Mouse (Mus musculus): ENCODE results near the gene Fam43b.

Fam43b gene

DNA sequence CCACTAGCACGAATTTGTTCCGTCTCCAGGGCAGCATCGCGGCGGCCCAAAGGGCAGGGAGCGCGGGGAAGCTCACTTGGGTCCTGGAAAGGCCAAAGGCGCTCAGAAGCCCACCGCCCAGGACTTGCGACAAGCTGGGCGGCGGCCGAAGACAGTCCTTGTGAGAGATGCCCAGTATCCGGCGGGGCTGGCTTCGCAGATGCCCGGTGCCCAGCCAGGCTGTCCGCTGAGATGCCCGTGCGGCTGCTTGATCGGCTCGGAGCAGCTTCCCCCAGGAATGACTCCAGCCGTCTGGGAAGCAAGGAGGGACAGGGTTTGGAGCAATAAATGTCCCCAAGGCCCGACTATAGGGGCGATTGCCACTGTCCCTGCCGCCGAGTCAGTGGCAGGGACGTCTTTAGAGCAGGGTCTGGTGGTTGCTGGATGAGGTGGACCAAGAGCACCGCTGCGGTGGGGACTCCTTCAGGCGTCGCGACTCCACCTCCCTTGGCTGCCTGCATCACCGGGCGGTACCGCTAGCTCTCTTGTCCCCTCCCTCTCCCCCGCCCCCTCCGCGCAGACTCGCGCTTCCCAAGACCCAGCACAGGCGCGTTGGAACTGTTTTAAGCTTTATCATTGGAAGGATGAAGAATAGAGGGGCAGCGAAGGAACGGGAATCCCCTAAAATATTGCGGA, at the start of gene Fam43b:
Fam43b (minus strand) TSS at position 558 of the 675 bp plus-strand sequence.
- in situ Hi-C loops (cut with MboI; ENCODE audit: low sequenced_read_pairs) = no loop called here

DNA sequence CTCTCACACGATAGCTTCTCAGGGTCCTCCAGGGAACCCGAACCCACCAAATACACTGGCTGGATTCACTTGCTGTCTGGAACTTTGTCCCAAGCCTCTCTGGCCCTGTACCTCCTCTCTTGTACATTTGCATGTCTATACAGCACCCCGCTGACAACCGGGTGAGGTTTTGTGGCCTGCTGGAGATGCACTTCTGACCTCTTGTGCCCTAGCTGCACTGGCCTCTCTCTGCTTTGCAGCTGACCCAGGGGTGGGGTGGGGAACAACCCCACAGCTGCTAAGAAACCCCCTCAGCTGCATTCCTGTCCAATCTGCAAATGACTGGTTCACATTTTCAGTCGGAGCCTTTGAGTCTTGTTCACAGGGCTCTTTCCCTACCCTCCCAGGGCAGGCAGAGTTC, 48.6 kb upstream of the Fam43b start:
- in situ Hi-C loops (cut with MboI; ENCODE audit: low sequenced_read_pairs) = loop anchor here (10.0 kb wide), 2 partner anchors 110 to 260 kb away; no protein-coding TSS in a partner anchor

DNA sequence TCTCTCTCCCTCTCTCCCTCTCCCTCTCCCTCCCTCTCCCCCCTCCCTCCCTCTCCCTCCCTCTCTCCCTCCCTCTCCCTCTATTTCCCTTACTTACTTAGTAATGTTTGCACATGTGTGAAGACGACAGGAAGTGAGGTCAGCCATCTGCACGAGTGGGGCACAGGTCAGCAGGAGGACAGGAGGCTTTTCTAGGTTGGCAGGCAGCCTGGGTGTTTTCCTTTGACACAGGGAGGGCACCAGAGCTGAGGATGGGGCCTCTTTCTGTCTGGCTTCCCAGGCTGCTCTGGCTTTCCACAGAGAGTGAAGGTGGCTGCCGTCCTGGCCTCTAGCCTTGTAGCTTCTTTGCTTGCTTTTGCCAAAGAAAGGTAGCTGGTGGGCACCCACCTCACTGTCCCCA, 43.7 kb upstream of the Fam43b start:
- in situ Hi-C loops (cut with MboI; ENCODE audit: low sequenced_read_pairs) = loop anchor here (10.0 kb wide), 2 partner anchors 115 to 265 kb away; no protein-coding TSS in a partner anchor

DNA sequence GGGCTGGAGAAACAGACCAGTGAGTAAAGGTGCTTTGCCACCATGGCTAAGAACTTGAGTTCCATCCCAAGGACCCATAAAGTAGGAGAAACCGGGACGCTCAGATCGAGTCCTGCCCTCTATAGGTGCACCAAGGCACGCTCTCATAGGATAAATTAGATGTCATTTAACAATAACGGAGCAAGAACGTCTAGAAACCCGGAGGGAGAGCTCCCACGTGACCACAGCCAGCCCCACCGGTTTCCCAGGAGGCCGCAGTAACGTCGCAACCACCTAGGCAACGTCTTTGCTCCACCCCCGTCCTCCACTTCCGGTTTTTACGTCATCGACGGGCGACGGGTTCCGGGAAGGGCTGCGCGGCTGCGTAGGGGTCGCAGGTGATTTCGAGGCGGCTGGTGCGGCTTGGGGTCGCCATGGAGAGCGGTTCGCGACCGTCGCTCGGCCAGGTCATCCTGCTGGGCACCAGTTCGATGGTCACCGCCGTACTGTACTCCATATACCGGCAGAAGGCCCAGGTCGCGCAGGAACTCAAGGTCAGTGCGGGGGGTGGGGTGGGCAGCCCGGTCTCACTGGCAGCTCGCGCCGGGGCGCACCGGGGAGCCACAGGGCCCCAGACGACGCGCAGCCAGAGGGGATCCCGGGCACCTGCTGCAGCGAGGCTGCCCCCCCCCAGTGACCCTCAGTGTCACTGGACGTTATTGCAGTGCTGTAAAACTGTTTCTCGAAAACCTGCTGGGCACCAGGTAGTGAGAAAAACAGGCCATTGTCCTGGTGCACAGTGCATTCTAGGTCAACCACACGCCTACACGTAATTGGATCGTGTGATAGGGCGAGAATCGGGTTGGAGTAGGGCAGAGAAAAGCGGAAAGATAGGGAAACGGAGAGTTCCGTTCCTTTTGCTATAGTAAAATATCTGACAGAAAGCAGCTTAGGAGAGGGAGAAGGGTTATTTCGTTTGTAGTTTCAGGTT, 38.3 kb upstream of the Fam43b start, which contains the start of gene Mul1:
Mul1 (plus strand) TSS at position 325 of the 970 bp plus-strand sequence.
- in situ Hi-C loops (cut with MboI; ENCODE audit: low sequenced_read_pairs) = no loop called here

DNA sequence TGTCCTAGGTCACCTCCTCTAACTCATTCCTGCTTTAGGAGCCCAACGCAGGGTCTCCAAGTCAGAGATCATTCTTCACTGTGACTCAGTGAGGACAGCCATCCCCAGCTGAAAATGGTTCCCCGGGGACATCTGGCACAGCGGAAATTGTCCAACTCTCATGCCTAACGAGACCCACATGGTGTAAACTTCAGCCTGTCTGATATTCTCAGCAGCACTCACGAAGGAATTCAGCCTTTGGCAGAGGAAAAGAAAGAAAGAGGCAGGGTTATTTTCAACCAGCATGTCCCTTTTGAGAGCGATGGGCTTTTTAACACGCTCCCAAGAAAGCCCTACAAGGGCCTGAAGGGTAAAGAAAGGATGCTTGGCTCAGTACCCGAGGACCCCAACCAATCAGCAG, 35.0 kb upstream of the Fam43b start:
- in situ Hi-C loops (cut with MboI; ENCODE audit: low sequenced_read_pairs) = no loop called here

DNA sequence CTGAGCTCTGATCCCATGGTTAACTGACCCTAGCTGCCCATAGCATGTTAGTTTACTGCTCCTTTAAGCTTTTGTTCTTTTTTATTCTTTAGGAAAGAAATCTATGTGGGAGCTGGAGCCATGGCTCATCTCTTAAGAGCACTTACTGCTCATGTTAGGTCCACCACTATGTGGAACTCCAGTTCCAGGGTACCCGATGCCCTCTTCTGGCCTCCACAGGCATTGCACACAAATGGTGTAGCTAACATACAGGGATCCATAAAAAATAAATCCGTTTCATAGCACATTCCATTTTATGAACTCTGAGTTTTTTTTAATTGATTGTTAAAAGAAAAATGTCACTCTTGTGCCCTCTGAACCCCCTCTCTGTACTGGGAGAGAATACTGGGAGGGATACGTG, 33.5 kb upstream of the Fam43b start:
- in situ Hi-C loops (cut with MboI; ENCODE audit: low sequenced_read_pairs) = loop anchor here (5.0 kb wide), 1 partner anchor 107 kb away; no protein-coding TSS in a partner anchor

DNA sequence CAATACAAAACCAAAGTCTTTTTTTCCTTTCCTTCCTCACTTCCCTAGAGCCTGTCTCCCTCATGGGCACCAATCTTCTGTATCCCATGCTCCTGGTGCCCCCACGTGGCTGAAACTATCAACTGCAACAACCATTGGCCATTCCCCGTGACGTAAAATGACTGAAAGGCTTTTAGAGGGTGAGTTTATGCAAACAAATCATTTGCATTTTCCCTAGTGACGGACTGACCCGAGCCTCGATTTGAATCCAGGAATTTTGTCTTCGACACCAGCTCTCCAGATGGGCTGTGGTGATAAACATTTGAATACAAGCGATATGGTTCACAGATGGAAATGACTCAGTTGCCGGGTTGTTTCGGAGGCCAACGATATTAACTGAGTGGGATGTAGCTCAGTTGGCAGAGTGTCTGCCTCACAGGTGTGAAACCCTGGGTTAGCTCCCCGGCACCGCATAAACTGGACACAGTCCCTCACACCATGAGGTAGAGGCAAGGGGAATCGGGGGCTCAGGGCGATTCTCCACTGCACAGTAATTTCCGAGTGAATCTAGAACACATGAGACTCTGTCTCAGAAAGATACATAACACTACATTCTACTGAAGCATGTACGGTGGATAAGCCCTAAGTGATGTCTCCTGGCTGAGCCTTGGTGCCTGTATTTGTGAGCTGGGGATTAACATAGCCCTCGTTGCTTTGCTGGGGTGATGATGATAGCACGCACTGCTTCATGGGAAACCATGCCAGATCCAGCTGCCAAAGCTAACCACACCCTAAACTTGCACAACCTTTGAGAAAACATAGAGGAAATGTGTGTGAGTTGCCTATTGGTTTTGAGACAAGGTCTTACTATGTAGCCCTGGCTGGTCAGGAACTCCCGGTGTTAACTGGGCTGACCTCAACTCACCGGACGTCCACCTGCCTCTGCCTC, 30.7 kb upstream of the Fam43b start:
- in situ Hi-C loops (cut with MboI; ENCODE audit: low sequenced_read_pairs) = loop anchor here (5.0 kb wide), 1 partner anchor 105 kb away; no protein-coding TSS in a partner anchor

DNA sequence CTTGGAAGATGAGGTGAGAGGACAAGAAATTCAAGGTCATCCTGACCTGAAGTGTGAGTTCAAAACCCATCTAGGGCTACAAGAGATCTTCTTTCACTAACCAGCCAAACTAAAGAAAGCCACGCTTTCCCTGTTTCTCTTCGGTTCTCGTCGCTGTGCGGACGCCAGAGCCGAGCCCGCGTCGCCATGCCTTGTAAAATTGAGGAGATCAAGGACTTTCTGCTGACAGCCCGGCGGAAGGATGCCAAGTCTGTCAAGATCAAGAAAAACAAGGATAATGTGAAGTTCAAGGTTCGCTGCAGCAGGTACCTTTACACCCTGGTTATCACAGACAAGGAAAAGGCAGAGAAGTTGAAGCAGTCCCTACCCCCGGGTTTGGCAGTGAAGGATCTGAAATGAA, 29.3 kb upstream of the Fam43b start:
- in situ Hi-C loops (cut with MboI; ENCODE audit: low sequenced_read_pairs) = loop anchor here (5.0 kb wide), 1 partner anchor 103 kb away; no protein-coding TSS in a partner anchor

DNA sequence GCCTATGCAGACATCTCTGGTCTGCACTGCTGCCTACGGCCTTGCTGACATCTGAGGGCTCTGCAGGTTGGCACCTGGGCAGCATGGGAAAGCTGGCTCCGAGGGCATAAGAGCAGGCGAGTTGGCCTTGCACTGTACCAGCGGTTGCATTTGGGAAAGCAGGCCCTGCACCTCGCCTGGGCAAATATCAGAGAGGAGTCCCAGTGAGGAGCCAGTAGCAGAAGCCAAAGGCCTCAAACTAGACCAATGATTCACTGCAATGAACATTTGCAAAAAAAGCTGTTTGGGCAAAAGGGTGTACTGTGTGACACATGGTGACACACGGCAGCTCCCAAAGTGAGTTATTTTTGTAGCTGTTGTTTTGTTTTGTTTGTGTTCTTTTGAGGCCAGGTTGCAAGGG, 28.7 kb upstream of the Fam43b start:
- in situ Hi-C loops (cut with MboI; ENCODE audit: low sequenced_read_pairs) = loop anchor here (5.0 kb wide), 1 partner anchor 103 kb away; no protein-coding TSS in a partner anchor

DNA sequence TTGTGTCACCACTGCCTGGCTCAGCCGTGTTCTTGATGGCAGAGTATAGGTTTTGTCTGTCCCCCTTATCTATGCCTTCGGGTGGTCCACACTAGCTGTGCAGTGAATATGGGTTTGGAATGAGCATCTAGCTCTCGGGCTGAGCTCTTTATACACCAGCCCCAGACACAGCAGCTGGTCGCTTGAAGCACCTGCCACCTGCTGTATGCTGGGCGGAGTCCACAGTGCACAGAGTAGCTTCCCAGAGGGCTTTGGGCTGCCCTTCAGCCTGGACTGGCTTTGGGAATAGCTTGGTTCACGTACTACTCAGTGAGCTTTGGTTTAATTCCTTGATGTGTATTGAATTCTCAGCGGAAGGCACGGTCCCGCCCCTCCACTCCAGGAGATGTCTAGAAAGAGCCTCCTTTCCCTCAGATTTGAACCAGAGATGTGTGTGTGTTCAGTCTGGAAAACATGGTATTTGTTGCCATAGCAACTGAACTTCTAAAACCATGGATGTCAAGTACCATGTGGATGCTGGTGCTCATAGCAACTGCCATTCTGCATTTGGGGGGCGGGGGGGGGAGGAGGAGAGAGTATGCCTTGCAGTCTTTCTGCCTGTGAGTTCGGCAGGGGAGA, 22.1 kb upstream of the Fam43b start:
- in situ Hi-C loops (cut with MboI; ENCODE audit: low sequenced_read_pairs) = no loop called here

DNA sequence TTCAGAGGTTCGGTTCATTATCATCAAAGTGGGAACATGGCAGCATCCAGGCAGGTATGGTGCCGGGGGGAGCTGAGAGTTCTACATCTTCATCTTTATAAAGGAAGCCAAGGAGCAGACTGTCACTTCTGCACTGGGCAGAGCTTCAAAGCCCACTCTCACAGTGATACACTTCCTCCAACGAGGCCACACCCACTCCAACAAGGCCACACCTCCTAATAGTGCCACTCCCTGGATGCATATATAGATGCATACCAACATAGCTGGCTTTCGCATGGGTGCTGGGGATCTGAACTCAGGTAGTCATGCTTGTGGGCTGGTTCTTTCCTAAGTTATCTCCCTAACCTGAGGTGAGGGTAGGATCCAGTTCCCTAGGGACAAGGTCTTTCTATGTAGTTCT, 21.6 kb upstream of the Fam43b start:
- in situ Hi-C loops (cut with MboI; ENCODE audit: low sequenced_read_pairs) = no loop called here

DNA sequence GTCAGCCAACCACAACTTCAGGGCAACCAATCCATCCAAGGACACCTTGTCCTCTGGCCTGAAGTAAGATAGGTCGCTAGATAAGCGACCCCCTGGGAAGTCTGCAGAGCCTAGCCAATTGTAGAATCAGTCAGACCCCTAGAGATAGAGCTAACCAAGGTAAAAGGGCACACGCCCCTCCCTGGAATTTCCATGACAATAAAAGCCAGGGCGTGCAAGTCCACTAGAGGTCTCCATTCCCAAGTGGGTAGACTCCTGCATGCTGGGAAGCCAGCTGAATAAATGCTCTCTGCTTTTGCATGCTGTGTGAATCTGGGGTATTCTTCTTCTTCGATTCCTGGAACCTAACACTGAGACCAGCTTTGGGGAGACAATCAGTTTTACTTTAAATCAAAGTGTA, 20.1 kb upstream of the Fam43b start:
- in situ Hi-C loops (cut with MboI; ENCODE audit: low sequenced_read_pairs) = no loop called here

DNA sequence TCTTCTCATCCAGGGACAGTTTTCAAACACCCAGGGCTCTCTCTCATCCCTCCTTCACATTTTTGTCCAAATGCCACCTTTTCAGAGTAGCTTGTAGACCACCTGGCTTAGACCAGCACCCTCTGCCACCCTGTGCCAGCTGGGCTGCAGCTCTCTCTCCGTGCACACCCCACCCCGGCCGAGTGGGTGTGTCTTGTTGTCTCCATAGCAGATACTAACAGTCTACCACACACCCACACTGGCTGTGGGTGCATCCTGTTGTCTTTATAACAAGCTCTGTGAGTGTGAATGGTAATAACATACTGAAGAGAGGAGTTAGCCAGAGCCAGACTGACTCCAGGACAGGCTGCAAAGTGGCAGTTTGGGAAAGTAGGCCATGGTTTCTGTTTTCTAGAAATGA, 19.7 kb upstream of the Fam43b start:
- in situ Hi-C loops (cut with MboI; ENCODE audit: low sequenced_read_pairs) = no loop called here

DNA sequence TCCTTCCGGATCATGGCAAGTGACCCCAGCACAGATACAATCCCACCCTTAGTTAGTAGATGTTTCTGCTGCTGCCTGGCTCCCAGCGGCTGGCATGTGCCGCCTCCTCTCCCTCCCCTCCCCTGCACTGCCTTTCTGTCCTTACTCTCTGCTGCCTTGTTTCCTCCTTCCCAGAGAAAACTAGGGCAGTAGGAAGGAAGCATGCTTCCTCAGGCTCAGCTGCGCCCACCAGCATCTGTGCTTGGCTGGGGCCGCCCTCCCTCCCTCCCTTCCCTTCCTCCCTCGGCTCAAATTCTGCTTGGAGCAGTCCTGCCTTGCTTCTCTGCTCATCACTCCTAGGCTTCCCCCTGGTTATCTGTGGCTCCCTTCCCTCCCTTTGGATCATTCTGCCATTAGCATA, 18.4 kb upstream of the Fam43b start:
- in situ Hi-C loops (cut with MboI; ENCODE audit: low sequenced_read_pairs) = no loop called here

DNA sequence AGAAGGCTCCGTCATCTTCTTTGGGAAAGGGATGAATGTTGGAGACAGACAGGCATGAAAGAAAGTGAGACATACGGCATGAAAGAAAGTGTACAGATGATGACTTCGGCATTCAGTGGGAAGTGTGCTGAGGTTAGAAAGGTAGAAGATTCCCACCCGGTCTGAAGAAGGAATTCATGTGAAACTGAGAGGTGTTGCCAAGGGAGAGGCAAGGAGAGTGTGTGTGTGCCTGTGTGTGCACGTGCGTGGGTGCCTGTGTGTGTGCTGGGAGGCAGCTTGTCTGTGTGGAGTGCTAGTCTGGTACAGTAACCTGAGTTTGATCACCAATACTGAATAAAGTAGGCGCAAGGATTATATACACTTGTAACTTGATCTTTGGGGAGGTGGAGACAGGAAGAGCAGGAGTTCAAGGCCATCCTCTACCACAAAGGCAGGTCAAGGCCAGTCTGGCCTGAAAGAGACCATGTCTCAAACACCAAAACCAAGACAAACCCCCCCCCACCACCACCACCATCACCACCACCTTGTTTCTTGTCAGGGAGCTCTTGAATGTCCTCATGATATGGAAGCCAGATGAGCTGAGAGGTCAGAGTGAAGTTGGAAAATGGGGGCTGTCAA, 15.3 kb upstream of the Fam43b start:
- in situ Hi-C loops (cut with MboI; ENCODE audit: low sequenced_read_pairs) = no loop called here

DNA sequence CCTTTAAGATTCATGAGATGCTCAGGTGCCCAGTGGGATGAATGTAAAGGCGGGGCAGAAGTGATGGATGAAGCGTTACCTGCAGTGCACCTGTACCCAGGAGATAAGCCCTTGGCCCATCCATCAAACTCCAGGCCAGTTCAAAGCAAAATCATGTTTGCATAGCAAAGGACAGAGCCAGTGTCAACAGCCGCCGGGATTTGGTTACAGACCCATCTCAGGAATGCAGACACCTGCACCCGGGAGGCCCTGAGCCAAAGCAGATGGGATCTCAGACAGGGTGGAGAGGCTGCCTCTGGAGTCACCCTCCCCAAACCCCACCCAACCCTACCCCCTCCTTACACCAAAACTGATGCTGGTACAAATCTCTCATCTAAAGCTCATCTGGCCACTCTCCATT, 14.7 kb upstream of the Fam43b start:
- in situ Hi-C loops (cut with MboI; ENCODE audit: low sequenced_read_pairs) = no loop called here

DNA sequence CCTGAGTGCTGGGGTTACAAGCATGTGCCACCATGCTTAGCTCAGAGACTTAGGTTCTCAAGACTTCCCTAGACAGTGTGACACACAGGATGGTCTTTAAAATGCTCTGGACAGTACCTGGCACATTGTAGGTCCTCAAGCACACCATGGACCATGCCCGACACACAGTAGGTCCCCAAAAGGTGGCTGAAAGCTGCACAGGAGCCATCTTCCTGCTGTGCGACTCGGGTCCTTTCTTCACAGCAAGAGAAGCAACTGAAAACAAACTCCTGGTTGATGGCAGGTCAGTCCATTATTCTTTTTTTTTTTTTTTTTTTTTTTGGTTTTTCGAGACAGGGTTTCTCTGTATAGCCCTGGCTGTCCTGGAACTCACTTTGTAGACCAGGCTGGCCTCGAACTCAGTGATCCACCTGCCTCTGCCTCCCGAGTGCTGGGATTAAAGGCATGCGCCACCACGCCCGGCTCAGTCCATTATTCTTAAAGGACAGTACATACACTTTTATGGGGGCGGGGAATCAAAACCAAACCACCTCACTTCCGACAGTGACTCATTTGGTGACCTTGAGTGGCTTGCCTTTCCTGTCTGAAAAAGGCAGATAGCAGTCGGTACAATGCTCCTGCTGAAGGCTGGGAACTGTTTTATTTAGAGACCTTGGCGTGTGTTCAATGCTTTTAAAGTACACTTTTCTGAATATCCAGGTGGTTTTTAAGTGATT, 11.3 kb upstream of the Fam43b start:
- in situ Hi-C loops (cut with MboI; ENCODE audit: low sequenced_read_pairs) = no loop called here

DNA sequence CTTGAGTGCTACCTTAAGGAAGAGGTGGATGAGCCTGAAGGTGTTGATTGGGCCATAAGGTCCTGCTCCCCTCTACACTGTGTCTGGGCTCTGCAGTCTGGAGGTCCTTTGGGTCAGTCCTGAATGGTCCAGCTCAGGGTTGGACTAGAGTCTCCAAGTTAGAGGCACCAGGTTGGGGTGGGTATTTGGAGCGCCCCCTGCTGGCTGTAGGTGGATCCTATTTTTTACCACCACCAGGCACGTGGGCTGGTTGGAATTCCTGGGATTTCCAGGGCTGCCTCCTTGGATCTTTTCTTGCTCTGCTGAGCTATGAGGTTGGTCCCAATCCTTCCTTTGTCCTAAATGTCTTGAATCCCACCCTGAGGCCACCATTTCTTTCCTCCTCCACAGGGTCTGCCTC, 8.5 kb upstream of the Fam43b start:
- in situ Hi-C loops (cut with MboI; ENCODE audit: low sequenced_read_pairs) = no loop called here

DNA sequence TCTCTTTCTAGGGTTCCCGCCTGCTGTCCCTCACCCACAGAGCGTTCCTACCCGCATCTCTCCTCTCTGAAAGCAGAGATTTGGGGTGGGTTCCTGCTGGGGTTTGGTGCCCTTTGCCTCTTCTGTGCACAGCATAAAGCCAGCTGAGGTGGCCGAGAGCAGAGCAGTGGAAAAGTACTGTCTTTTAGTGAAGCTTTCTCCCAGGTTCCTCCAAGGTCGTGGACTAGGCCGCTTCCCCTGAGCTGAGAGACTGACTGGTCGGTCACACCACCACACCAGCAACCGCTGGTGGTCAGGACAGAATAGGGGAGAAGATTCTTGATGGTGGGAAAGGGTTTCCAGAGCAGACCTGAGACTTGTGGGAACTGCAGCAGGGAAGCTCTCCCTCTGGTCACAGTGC, 383 bp upstream of the Fam43b start:
- in situ Hi-C loops (cut with MboI; ENCODE audit: low sequenced_read_pairs) = no loop called here
